9 mouse cellular contexts compared by ENCODE assay signal in genomic region chr13:98496917-98497870, GRCm38 (mm10). TPM values are rescaled to one million over a fixed set of nuclear protein-coding genes. Genes with fewer than 3 reads are reported as not detected.
DNase-seq lines count a peak whose midpoint lies in the region; ATAC-seq lines count a peak whose summit lies in the region.
"Had no signal": no experiment of that assay in that cellular context is flagged by ENCODE, and none has a peak within 500 bp of the region (broad histone marks: within the 10 kb centered on the region; RNA-seq: fewer than 3 reads in every experiment).

No protein-coding gene starts in this region.

- no peaks in the 10 kb centered on the region for H3K36me3 ChIP-seq in hindbrain, embryonic 15.5 days
- no peaks in the 10 kb centered on the region for H3K36me3 ChIP-seq in midbrain, embryonic 14.5 days (ENCODE audit: control insufficient read depth, insufficient read depth, low read length)
- H3K36me3 ChIP-seq: G1E had no signal

- H3K9ac ChIP-seq in hindbrain, embryonic 15.5 days = no peak overlapping the region
- no peak overlapping the region for H3K9ac ChIP-seq in midbrain, embryonic 14.5 days (replicated peaks; ENCODE audit: low read length)

- peaks cover 12% of the 10 kb centered on the region; the same call in 1 of the 2 replicates for H3K4me1 ChIP-seq in hindbrain, embryonic 15.5 days (replicated peaks)
- H3K4me1 ChIP-seq in midbrain, embryonic 14.5 days (ENCODE audit: control insufficient read depth, insufficient read depth, low read length) = no peaks in the 10 kb centered on the region

- H3K4me2 ChIP-seq in hindbrain, embryonic 15.5 days = peak overlapping the region; percentile 28
- no peak overlapping the region for H3K4me2 ChIP-seq in midbrain, embryonic 14.5 days (ENCODE audit: low read length)

- H3K27ac ChIP-seq in hindbrain, embryonic 15.5 days (replicated peaks) = no peak overlapping the region
- H3K27ac ChIP-seq in midbrain, embryonic 14.5 days (replicated peaks; ENCODE audit: low read depth, low read length) = no peak overlapping the region

- H3K9me3 ChIP-seq in hindbrain, embryonic 15.5 days = no peaks in the 10 kb centered on the region
- H3K9me3 ChIP-seq in midbrain, embryonic 14.5 days (ENCODE audit: control insufficient read depth, low read length) = no peaks in the 10 kb centered on the region

- no peak overlapping the region for H3K4me3 ChIP-seq in hindbrain, embryonic 15.5 days
- H3K4me3 ChIP-seq in midbrain, embryonic 14.5 days (replicated peaks; ENCODE audit: low read depth, low read length) = no peak overlapping the region

- ATAC-seq in hindbrain, embryonic 15.5 days (ENCODE audit: low FRiP score, low read depth) = peak; percentile 80; the same call in 1 of the 2 replicates
- peak; percentile 58 for ATAC-seq in midbrain, embryonic 14.5 days (ENCODE audit: low FRiP score, low TSS enrichment)

- 15% methylated on average over 16 of the region's 16 CpGs for WGBS in hindbrain, embryonic 15.5 days
- 14% methylated on average over 16 of the region's 16 CpGs for WGBS in midbrain, embryonic 14.5 days

- DNase-seq in cerebellum, postnatal 25 days = peak; percentile 10 to 34
- no peak for DNase-seq in cerebellum, adult 9-11 months
- peak; percentile 32 for DNase-seq in thymus, postnatal 4 days
- no peak for DNase-seq in thymus, postnatal 14 days
- DNase-seq in midbrain, embryonic 14.5 days = peak; percentile 53
- no peak for DNase-seq in spleen, postnatal 4 days (ENCODE audit: low spot score in 2 of 2)
- DNase-seq in urinary bladder, postnatal 10 days (ENCODE audit: low spot score) = no peak

- peaks cover 59% of the 10 kb centered on the region for H3K27me3 ChIP-seq in hindbrain, embryonic 15.5 days
- H3K27me3 ChIP-seq in midbrain, embryonic 14.5 days (ENCODE audit: control insufficient read depth, insufficient read depth, low read length) = peaks cover 63% of the 10 kb centered on the region

RNA-seq across cellular contexts. Expression of gene Gm10320, which starts 5.4 kb away (rescaled TPM):
- 0.86 and 1.3 TPM in 2 replicates for polyA plus RNA-seq in hindbrain, embryonic 15.5 days (2015; fragmentation: Nextera tagmentation; extraction: Ambion mirVana)
- 0.67 and 0.70 TPM in 2 replicates for polyA plus RNA-seq in midbrain, embryonic 14.5 days (2014; fragmentation: Nextera tagmentation; extraction: Ambion mirVana)

Comparison
In these comparisons a context has a peak if more than half of its experiments do, and no peak if none do; other contexts are left out.
1. DNase-seq: peak in cerebellum, postnatal 25 days (2 of 2), thymus, postnatal 4 days (single experiment) and midbrain, embryonic 14.5 days (single experiment); none in cerebellum, adult 9-11 months (single experiment), thymus, postnatal 14 days (single experiment), spleen, postnatal 4 days (0 of 2) and urinary bladder, postnatal 10 days (single experiment).